Mouse (Mus musculus) c-Kit-positive CD71-positive TER-119-positive erythroid progenitor cells, embryonic 14.5 days (primary cell): ENCODE measurements around the gene AC109138.7.

Source experiments
- DNase-seq: peaks from one replicate; pipeline ENCODE4 v3.0.0-alpha.2; 2013; ENCODE audit warnings: low spot score

Gene AC109138.7

GRCm38 (mm10) chr19:4214071-4214770 is at the start of gene AC109138.7, which contains the start of gene Clcf1:
AC109138.7 (plus strand) TSS chr19:4214357.
Clcf1 (plus strand) TSS chr19:4214238.
- no peak for DNase-seq

- DNase-seq, result no peak
Measured at GRCm38 (mm10) chr19:4164721-4165120, 49.4 kb upstream of the AC109138.7 start.

DNA sequence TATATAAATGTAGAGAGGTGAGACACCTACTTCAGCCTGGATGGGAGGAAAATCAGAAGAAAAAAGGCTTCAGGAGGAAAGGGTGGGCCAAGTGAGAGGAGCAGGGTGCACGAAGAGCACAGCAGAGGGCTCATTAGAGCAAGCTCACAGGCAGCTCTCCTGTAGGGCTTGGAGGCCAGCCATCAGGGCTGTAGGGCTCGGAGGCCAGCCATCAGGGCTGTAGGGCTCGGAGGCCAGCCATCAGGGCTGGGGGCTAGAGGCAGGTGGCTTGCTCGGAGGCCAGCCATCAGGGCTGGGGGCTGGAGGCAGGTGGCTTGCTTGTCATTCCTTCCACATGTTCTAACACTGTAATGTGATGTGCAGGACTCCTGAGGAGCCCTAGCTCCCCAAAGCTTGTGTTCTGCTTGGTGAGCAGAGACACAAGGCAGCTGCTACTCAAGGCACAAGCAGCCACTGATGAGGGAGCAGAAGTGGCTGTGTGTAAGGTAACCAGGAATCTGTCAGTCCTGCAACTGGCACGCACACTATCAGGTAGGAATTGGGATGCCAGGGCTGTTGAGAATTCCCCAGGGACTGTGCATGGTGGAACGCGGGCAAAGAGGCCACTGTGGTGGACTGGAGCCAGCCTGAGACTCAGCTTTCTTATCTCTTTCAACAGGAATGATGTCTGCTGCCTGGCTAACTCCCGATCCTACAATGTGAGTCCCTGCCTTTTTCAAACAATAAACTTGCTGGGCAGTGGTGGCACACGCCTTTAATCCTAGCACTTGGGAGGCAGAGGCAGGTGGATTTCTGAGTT is 47.3 kb upstream of the AC109138.7 start:
- DNase-seq, result no peak

- peak; percentile 97 for DNase-seq
Measured at GRCm38 (mm10) chr19:4169378-4169784, 44.8 kb upstream of the AC109138.7 start.

- no peak for DNase-seq
Measured at GRCm38 (mm10) chr19:4169810-4170209, 44.3 kb upstream of the AC109138.7 start.

- no peak for DNase-seq
Measured at GRCm38 (mm10) chr19:4170723-4171392, 43.3 kb upstream of the AC109138.7 start.

DNA sequence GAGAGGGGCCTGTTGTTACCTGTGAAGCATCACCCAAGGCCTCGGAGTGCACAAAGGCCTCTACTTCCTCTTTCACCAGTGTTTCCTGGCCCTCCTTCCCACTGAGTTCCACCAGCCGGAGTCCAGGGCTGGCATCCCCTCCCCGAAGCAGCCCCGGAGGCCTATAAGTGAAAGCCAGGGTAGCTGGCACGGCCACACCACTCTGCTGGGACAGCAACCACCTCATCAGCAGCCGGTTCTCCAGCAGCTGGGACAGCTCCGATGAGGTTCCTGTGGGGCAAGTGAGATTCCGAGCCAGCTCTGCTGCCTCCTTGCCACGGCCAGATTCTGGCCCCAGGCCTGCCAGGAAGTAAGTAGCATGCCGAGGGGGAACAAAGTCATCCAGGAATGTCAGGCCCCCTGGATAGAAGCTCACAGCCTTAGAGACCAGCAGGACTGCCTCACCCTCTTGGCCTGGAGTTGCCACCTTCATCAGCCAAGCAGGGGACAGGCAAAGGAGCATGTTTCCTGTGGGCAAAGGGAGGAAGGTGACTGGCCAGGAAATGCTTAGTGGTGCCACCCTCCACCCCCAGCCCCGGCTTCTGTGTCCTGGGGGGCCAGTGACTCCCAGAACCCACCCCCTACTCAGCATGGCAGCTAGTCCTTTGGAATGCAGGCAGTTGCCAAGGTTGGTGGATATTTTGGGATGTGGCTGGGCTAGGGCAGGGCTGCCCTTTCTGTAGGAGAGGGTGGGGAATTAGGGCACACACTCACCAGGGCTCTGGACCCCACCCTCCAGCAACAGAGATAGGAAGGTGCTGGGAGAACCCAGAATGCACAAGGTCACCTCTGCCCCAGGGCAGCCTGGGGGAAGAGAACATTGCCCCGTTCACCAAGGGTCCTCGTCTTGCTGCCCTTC is 42.5 kb upstream of the AC109138.7 start:
- DNase-seq, result no peak

GRCm38 (mm10) chr19:4172925-4173324 is 41.2 kb upstream of the AC109138.7 start:
- DNase-seq, result no peak

DNA sequence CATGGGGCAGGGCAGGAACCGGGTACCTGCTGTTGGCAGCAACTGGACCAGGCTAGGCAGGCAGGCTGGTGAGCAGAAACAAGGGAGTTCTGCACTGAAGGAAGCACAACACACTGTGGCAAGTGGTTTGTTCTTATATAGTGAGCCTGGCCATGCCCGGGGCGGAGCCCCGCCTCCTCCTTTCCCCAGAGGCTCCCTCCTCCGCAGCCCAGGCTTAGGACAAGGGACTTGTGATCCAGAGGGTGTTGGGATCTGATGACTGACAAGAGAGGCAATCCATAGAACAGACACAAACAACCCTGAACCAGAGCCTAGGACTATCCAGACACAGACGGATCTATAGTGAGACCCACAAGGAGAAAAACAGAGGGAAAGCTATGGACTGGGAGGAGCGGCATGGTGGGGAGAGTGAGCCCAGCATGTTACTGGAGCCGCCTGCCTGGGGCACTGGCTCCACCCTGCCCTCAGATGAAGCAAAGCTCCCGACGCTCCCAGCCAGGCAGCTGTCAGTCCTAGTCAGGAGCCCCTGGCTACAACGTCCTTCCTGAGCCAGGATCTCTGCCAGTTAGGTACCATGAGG is 38.7 kb upstream of the AC109138.7 start, which contains the start of gene Carns1:
Gene Carns1 (minus strand): TSS at position 112 of the 580 bp plus-strand sequence.
- no peak for DNase-seq

GRCm38 (mm10) chr19:4180411-4180810 is 33.7 kb upstream of the AC109138.7 start:
- DNase-seq, result no peak

GRCm38 (mm10) chr19:4181892-4182291 is 32.3 kb upstream of the AC109138.7 start:
- no peak for DNase-seq

- no peak for DNase-seq
Measured at GRCm38 (mm10) chr19:4183689-4184088, 30.5 kb upstream of the AC109138.7 start.

GRCm38 (mm10) chr19:4184976-4185975 is 28.9 kb upstream of the AC109138.7 start:
- DNase-seq, result no peak

DNA sequence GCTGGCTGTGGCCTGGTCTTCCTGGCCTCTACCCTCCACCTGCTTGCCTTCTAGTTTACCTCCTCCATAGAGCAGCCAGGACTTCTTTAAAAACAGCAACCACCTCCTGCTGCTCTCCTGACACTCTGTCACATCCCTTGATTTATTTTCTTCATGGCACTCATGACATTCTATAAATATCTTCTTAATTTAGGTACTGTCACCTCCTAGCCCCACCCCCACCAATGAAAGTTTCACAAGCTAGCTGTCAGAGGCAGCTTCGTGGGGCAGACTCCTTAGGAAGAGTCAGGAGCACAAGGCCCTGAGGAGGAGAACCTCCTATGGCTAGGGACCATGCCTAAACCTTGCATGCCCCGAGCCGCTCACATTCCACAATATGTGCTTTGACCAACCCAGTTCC is 26.9 kb upstream of the AC109138.7 start:
- no peak for DNase-seq

- no peak for DNase-seq
Measured at GRCm38 (mm10) chr19:4189051-4189620, 25.0 kb upstream of the AC109138.7 start.

GRCm38 (mm10) chr19:4190831-4191334 is 23.3 kb upstream of the AC109138.7 start, which contains the start of gene Tbc1d10c:
Tbc1d10c (minus strand) TSS chr19:4191284.
- DNase-seq, result no peak

DNA sequence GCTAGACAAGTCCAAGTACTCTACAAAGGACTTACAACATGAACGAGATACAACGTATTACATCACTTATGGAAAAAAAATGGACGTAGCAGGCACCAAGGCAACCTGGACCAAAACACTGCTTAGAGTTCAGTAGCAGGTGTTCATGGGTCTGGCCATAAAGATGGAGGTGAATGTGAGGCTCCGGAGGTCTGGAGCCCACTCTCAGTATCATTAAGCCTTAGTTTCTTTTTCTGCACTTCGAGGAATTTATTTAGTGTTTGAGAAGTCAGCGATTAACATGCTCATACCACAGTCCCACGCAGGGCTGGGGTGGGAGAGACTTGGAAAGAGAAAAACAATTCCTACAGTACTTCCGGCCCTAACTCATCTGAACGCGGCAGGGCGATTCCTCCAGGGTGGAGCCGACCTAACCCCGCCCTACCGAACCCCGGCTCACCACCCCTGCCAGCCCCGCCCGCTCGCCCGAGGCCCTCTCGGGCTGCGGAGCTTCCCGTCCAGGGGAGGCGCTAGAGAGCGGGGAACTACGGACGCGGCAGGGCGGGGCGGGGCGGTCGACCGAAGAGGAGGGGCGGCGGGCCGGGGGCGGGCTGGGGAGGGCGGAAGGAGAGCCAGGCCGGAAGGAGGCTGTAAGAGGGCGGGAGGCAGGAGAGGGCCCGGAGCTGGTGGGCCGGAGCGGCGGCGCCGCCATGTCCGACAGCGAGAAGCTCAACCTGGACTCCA is 22.5 kb upstream of the AC109138.7 start, which contains the start of gene Ppp1ca:
Gene Ppp1ca (plus strand): TSS at position 538 of the 723 bp plus-strand sequence.
- DNase-seq, result peak; percentile 94

DNA sequence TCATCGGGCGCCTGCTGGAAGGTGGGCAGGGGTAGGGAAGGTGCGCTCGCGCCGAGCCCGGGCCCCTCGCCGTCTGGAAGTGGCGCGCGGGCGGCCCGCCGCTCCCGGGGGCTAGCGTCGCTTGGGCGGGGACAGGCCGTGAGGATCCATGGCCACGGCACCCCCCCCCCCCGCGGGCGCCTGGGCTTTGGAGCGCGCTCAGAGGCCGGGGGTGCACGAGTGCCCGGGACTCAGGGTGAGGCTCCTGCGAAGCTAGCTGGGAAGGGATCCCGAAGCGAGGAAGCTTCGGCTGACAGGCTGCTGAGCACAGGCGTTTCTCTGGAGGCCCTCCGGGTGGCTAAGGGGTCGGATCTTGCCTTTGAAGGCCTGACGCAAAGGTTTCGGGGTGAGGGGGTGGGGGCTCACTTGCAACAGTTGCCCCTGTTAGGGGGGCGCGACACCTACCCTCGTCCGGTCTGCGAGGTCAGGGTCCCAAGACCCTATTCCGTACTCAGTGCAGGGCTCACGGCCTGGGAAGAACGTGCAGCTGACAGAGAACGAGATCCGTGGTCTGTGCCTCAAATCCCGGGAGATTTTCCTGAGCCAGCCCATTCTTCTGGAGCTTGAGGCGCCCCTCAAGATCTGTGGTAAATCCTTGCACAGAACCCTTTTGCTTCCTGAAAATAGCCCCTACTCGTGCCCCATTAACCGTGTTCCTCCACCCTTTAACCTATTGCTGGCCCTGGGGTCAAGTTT is 21.7 kb upstream of the AC109138.7 start:
- peak; percentile 22 for DNase-seq
